Mouse (Mus musculus): ENCODE measurements at regions not wholly inside any gene's neighbourhood (a gene's known extent, or its start where the extent isn't known, plus 50 kb on each side); places are given as distances from the start of the nearest gene placed in this dataset.

DNA sequence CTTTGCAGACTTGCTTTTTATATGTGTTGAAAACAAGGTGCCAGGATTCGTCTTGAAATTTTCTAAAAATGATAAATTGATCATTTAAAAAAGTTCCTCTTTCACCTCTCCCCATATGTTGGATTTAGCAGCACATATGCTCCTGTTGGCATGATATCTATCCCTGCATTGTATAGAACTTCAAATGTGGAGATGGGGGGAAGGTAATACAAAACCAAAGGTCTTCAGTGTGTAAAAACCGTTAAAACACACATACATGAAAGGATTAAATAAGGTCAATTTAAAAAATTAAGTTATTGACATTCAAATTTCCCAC, 345.0 kb upstream of the Lcorl start:
- Histone ChIP-seq H3K9me3 (ENCODE audit: control insufficient read depth, low read length) (no peaks in the 10 kb centered on the region), H3K27me3 (replicated peaks; ENCODE audit: control insufficient read depth, insufficient read depth, low read length) (no peaks in the 10 kb centered on the region), H3K4me1 (ENCODE audit: control insufficient read depth, insufficient read depth, low read length) (no peaks in the 10 kb centered on the region), H3K36me3 (ENCODE audit: control insufficient read depth, insufficient read depth, low read length) (no peaks in the 10 kb centered on the region), H3K27ac (replicated peaks; ENCODE audit: low read depth, low read length) (no peak overlapping the region), H3K9ac (ENCODE audit: low read depth, low read length) (no peak overlapping the region), H3K4me3 (ENCODE audit: low read depth, low read length) (no peak overlapping the region), H3K4me2 (ENCODE audit: low read depth, low read length) (no peak overlapping the region)
- WGBS, result 61% methylated on average over 2 of the region's 2 CpGs
- no peak for DNase-seq (ENCODE audit: low spot score)
- ATAC-seq (ENCODE audit: low read depth), result no peak

DNA sequence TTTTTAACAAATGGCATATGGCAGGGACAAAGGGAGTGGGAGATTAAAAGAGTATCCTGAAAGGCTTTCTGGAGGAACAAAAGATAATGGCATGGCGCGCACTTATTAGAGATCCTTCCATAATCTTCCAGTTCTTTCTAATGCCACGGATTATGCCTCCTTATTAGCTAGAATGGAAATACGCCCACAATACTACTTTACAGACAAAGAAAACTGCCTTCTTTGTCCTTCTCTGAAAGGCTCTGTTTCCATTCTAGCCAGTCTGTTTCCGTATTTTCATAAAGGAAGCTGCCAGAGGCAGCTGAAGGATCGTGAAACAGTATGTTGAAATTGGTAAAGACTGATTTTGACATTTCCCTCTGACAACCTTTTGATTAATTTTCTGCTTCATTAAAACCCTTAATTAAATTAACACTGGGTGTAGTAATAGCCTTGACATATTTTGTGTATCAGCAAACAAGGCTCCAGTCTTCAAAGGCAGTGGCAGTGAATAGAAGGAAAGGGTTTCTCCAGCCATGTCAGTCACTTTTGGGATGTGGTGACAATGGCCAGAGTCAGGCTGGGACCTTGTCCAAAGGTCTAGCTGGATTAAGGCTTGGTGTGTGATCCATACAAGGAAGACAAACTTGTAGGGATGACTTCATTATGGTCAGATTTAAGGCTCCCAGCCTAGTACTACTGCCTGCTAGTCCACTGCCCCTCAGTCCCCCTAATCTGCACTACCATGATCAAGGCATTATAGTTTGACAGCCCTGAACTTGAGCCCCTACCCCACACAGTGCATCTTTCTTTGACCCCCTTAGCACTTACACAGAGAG, 344.4 kb upstream of the Lcorl start:
- H3K4me1 ChIP-seq (ENCODE audit: control insufficient read depth, insufficient read depth, low read length), result no peaks in the 10 kb centered on the region
- H3K4me3 ChIP-seq (ENCODE audit: low read depth, low read length), result no peak overlapping the region
- no peak overlapping the region for H3K9ac ChIP-seq (ENCODE audit: low read depth, low read length)
- DNase-seq (ENCODE audit: low spot score) (peak; percentile 28), ATAC-seq (ENCODE audit: low read depth) (no peak)
- no peak overlapping the region for H3K27ac ChIP-seq (replicated peaks; ENCODE audit: low read depth, low read length)
- 65% methylated on average over 6 of the region's 6 CpGs for WGBS
- no peaks in the 10 kb centered on the region for H3K9me3 ChIP-seq (ENCODE audit: control insufficient read depth, low read length)
- no peaks in the 10 kb centered on the region for H3K27me3 ChIP-seq (replicated peaks; ENCODE audit: control insufficient read depth, insufficient read depth, low read length)
- no peaks in the 10 kb centered on the region for H3K36me3 ChIP-seq (ENCODE audit: control insufficient read depth, insufficient read depth, low read length)
- no peak overlapping the region for H3K4me2 ChIP-seq (ENCODE audit: low read depth, low read length)

DNA sequence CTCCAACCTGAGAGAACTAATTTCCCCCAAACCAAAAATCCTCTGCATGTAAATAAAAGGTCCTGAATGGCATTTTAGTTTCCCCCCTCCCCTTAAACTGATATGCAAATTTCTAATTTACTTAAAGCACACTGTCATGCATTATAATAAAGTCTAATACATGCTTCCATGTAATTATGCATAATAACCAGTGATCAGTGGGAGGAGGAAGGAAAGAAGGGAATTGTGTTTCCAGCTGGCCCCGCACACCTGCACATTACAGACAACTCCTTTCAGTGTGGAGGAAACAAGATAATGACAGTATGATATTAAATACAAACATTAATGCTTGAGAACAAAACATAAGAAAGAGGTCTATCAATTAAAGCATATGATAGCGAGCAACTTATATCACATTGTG, 329.5 kb upstream of the Lcorl start:
- Histone ChIP-seq H3K4me2 (ENCODE audit: low read depth, low read length) (no peak overlapping the region), H3K4me1 (ENCODE audit: control insufficient read depth, insufficient read depth, low read length) (no peaks in the 10 kb centered on the region), H3K9ac (ENCODE audit: low read depth, low read length) (no peak overlapping the region), H3K9me3 (ENCODE audit: control insufficient read depth, low read length) (no peaks in the 10 kb centered on the region), H3K4me3 (ENCODE audit: low read depth, low read length) (no peak overlapping the region), H3K36me3 (ENCODE audit: control insufficient read depth, insufficient read depth, low read length) (no peaks in the 10 kb centered on the region), H3K27me3 (replicated peaks; ENCODE audit: control insufficient read depth, insufficient read depth, low read length) (no peaks in the 10 kb centered on the region), H3K27ac (replicated peaks; ENCODE audit: low read depth, low read length) (no peak overlapping the region)
- 86% methylated on average over 2 of the region's 2 CpGs for WGBS
- ATAC-seq (ENCODE audit: low read depth) (no peak), DNase-seq (ENCODE audit: low spot score) (no peak)

DNA sequence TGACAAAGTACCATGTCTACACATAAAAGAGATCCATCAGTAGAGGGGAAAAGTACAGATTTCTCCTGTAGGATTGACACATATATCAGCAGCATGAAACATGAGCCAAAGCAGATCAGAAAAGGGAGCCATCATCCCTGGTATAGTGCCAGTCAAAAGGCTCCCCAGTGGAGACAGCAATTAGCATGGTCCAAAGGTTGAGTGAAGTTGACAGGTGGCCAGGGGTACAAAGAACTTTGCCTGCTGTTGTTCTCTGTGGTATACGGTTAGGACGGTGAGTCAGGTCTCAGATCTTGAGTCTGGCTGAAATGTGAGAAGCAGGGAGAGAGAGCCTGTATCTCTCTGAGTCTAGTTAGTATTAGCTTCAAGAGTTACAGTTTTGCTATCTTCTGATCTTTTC, 324.7 kb upstream of the Lcorl start:
- Histone ChIP-seq H3K4me1 (ENCODE audit: control insufficient read depth, insufficient read depth, low read length) (no peaks in the 10 kb centered on the region), H3K27ac (replicated peaks; ENCODE audit: low read depth, low read length) (no peak overlapping the region), H3K27me3 (replicated peaks; ENCODE audit: control insufficient read depth, insufficient read depth, low read length) (no peaks in the 10 kb centered on the region), H3K9ac (ENCODE audit: low read depth, low read length) (no peak overlapping the region), H3K4me3 (ENCODE audit: low read depth, low read length) (no peak overlapping the region), H3K4me2 (ENCODE audit: low read depth, low read length) (no peak overlapping the region), H3K9me3 (ENCODE audit: control insufficient read depth, low read length) (no peaks in the 10 kb centered on the region), H3K36me3 (ENCODE audit: control insufficient read depth, insufficient read depth, low read length) (no peaks in the 10 kb centered on the region)
- DNase-seq (ENCODE audit: low spot score) (no peak), ATAC-seq (ENCODE audit: low read depth) (no peak)
- WGBS, result 15% methylated on average over 2 of the region's 2 CpGs

DNA sequence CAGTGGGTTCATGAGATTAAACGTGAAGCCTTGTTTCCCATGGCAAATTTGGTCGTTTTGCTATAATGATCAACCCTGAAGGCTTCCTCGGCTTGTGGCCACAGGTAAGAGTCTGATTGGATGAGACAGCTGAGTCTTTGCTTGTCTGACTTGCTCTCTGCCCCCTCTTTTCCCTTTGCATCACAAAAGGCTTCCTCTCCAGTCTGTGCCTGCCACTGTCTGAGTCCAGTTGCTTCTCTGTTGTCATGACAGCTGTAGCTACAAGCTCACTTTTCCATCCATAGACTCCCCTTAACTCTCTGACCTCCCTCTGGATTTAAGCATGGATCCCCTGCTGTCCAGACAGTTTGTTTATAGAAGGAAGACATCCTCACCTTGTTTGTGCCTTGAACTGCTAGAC, 314.9 kb upstream of the Lcorl start:
- ATAC-seq (ENCODE audit: low read depth) (no peak), DNase-seq (ENCODE audit: low spot score) (no peak)
- H3K27me3 ChIP-seq (replicated peaks; ENCODE audit: control insufficient read depth, insufficient read depth, low read length), result no peaks in the 10 kb centered on the region
- no peak overlapping the region for H3K4me3 ChIP-seq (ENCODE audit: low read depth, low read length)
- H3K36me3 ChIP-seq (ENCODE audit: control insufficient read depth, insufficient read depth, low read length), result no peaks in the 10 kb centered on the region
- 17% methylated on average over 3 of the region's 3 CpGs for WGBS
- H3K27ac ChIP-seq (replicated peaks; ENCODE audit: low read depth, low read length), result no peak overlapping the region
- no peak overlapping the region for H3K4me2 ChIP-seq (ENCODE audit: low read depth, low read length)
- H3K9me3 ChIP-seq (ENCODE audit: control insufficient read depth, low read length), result no peaks in the 10 kb centered on the region
- H3K9ac ChIP-seq (ENCODE audit: low read depth, low read length), result no peak overlapping the region
- no peaks in the 10 kb centered on the region for H3K4me1 ChIP-seq (ENCODE audit: control insufficient read depth, insufficient read depth, low read length)

DNA sequence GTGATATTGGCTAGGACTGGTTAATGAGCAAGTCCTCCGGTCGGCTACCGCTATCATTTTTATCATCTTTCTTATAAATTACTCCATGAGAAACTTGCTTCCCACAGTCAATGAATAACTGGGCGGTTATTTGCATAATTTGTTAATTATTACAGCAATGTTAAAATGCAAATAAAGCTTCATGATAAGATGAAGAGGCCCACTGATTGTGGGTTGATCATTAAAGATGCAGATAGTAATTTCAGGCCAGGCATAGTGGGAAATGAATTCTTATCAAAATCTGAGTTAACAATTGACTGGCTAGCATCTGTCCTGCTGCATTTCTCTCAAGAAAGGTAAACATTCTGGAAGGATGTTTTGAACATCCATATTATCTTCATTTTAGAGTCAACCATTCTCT, 303.4 kb upstream of the Lcorl start:
- DNase-seq (ENCODE audit: low spot score) (no peak), ATAC-seq (ENCODE audit: low read depth) (no peak)
- WGBS, result 90% methylated on average over 4 of the region's 4 CpGs
- Histone ChIP-seq H3K4me2 (ENCODE audit: low read depth, low read length) (no peak overlapping the region), H3K27me3 (replicated peaks; ENCODE audit: control insufficient read depth, insufficient read depth, low read length) (no peaks in the 10 kb centered on the region), H3K4me1 (ENCODE audit: control insufficient read depth, insufficient read depth, low read length) (no peaks in the 10 kb centered on the region), H3K4me3 (ENCODE audit: low read depth, low read length) (no peak overlapping the region), H3K9me3 (ENCODE audit: control insufficient read depth, low read length) (no peaks in the 10 kb centered on the region), H3K27ac (replicated peaks; ENCODE audit: low read depth, low read length) (no peak overlapping the region), H3K36me3 (ENCODE audit: control insufficient read depth, insufficient read depth, low read length) (no peaks in the 10 kb centered on the region), H3K9ac (ENCODE audit: low read depth, low read length) (no peak overlapping the region)

DNA sequence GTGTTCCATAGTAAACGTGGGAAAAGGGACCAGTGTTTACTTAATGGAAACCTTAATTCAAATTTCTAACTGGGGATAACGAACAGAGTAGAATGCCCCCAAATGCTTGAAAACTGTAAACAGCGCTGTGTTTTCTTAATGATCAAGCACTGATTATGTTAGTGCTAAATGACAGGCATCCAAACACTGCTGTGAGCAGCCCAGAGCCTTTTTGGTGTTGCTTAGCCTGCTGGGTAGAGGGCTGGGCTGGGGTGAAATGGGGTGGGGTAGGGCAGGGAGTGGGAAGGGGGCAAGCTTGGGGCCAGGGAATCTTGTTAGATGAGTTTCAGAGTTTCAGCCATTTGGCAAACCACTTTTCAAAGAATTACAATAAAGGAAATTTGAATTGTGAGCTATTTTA, 294.6 kb upstream of the Lcorl start:
- no peak overlapping the region for H3K27ac ChIP-seq (replicated peaks; ENCODE audit: low read depth, low read length)
- H3K27me3 ChIP-seq (replicated peaks; ENCODE audit: control insufficient read depth, insufficient read depth, low read length), result no peaks in the 10 kb centered on the region
- no peak for ATAC-seq (ENCODE audit: low read depth)
- H3K9ac ChIP-seq (ENCODE audit: low read depth, low read length), result no peak overlapping the region
- peak; percentile 4 for DNase-seq (ENCODE audit: low spot score)
- 44% methylated on average over 3 of the region's 3 CpGs for WGBS
- no peaks in the 10 kb centered on the region for H3K4me1 ChIP-seq (ENCODE audit: control insufficient read depth, insufficient read depth, low read length)
- H3K4me3 ChIP-seq (ENCODE audit: low read depth, low read length), result no peak overlapping the region
- no peaks in the 10 kb centered on the region for H3K36me3 ChIP-seq (ENCODE audit: control insufficient read depth, insufficient read depth, low read length)
- H3K4me2 ChIP-seq (ENCODE audit: low read depth, low read length), result no peak overlapping the region
- no peaks in the 10 kb centered on the region for H3K9me3 ChIP-seq (ENCODE audit: control insufficient read depth, low read length)

DNA sequence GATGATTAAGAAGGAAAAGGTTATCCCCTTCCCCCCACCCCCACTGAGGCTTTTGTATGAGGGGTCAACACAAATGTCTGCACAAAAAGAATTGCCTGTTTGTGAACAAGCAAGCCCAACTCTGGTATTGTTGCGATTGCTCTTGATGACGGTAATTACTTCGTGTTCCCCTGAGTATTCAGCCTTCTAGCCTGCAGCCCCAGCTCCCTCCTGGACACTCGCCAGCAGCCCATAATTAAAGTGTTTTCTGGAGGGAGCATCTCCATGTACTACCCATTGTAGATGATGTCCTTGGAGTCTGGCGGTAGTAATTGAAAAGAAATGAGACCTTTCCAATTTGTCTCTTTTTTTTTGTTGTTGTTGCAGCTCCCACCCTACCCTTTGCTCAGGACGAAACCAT, 293.4 kb upstream of the Lcorl start:
- no peaks in the 10 kb centered on the region for H3K36me3 ChIP-seq (ENCODE audit: control insufficient read depth, insufficient read depth, low read length)
- 36% methylated on average over 6 of the region's 6 CpGs for WGBS
- no peaks in the 10 kb centered on the region for H3K27me3 ChIP-seq (replicated peaks; ENCODE audit: control insufficient read depth, insufficient read depth, low read length)
- H3K9me3 ChIP-seq (ENCODE audit: control insufficient read depth, low read length), result no peaks in the 10 kb centered on the region
- H3K4me3 ChIP-seq (ENCODE audit: low read depth, low read length), result no peak overlapping the region
- ATAC-seq (ENCODE audit: low read depth) (peak; percentile 64; the same call in 1 of the 2 replicates), DNase-seq (ENCODE audit: low spot score) (peak; percentile 62)
- no peak overlapping the region for H3K4me2 ChIP-seq (ENCODE audit: low read depth, low read length)
- no peak overlapping the region for H3K9ac ChIP-seq (ENCODE audit: low read depth, low read length)
- H3K27ac ChIP-seq (replicated peaks; ENCODE audit: low read depth, low read length), result no peak overlapping the region
- no peaks in the 10 kb centered on the region for H3K4me1 ChIP-seq (ENCODE audit: control insufficient read depth, insufficient read depth, low read length)

DNA sequence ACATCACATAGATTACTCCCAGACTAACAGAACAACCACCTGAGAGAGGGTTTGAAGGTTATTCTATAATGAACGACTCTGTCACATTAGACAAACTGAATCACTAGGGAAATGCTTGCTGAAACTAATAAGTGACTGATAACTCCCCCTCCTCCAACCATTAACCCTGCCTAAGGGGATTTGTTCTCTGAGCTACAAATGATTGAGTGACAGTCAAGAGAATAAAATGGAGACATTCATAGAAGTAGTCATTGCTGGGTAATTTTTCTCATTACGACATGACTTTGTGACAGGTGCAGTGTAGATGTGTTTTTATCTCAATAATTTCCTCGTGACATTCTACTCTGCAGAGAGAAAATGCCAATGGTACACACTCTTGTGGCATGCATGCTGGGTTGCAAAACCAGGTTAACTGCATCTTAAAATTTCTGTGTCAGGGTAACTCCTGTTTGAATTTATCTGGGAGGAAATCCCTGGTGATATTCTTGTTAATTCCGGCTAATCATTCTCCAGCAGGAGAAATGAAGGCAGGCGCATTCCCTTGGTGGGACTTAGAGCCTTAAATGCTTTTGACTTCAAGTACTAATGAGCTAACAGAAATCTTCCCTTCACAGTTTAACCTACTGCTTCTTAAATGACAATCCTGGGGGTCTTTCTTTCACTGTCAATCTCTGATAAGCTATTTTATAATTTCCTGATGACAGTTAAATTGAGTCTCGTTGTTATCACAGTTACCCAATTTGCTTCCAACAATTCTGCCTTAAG, 292.6 kb upstream of the Lcorl start:
- Histone ChIP-seq H3K9me3 (ENCODE audit: control insufficient read depth, low read length) (no peaks in the 10 kb centered on the region), H3K9ac (ENCODE audit: low read depth, low read length) (no peak overlapping the region), H3K36me3 (ENCODE audit: control insufficient read depth, insufficient read depth, low read length) (no peaks in the 10 kb centered on the region), H3K27me3 (replicated peaks; ENCODE audit: control insufficient read depth, insufficient read depth, low read length) (no peaks in the 10 kb centered on the region), H3K4me3 (ENCODE audit: low read depth, low read length) (no peak overlapping the region), H3K4me1 (ENCODE audit: control insufficient read depth, insufficient read depth, low read length) (no peaks in the 10 kb centered on the region), H3K4me2 (ENCODE audit: low read depth, low read length) (no peak overlapping the region), H3K27ac (replicated peaks; ENCODE audit: low read depth, low read length) (no peak overlapping the region)
- peak; percentile 19 for DNase-seq (ENCODE audit: low spot score)
- 31% methylated on average over 6 of the region's 6 CpGs for WGBS
- peak; percentile 51; the same call in 1 of the 2 replicates for ATAC-seq (ENCODE audit: low read depth)
